Mouse (Mus musculus): Measurements from ENCODE around the gene Dcun1d1. TPM values are rescaled to one million over a fixed set of nuclear protein-coding genes. Genes with fewer than 3 reads are reported as not detected.
A peak's percentile ranks its signal among the peaks of the same experiment; 100 is the strongest.

Dcun1d1 gene
- polyA plus RNA-seq, 2 experiments, result 35.7 to 86.8 TPM

GRCm38 (mm10) chr3:35948197-35948596 is 11.0 kb upstream of the Dcun1d1 start:
- Histone ChIP-seq H3K27ac (replicated peaks; ENCODE audit: low read depth, low read length) (no peak overlapping the region), H3K27me3 (ENCODE audit: control insufficient read depth, insufficient read depth, low read length) (no peaks in the 10 kb centered on the region), H3K4me1 (ENCODE audit: control insufficient read depth, insufficient read depth, low read length) (0 out of 2 replicates have a peak, but pooled peaks cover 3% of the 10 kb centered on the region), H3K4me3 (replicated peaks; ENCODE audit: low read length) (no peak overlapping the region), H3K9ac (ENCODE audit: low read depth, low read length, severe bottlenecking) (no peak overlapping the region), H3K36me3 (ENCODE audit: control insufficient read depth, insufficient read depth, low read length) (no peaks in the 10 kb centered on the region), H3K9me3 (ENCODE audit: control insufficient read depth, low read length) (no peaks in the 10 kb centered on the region), H3K4me2 (replicated peaks; ENCODE audit: low read depth, low read length, severe bottlenecking) (no peak overlapping the region)
- ATAC-seq (ENCODE audit: low FRiP score, low read depth) (no peak), DNase-seq (ENCODE audit: low spot score) (no peak)
- TF ChIP-seq POLR2A (IDR thresholded peaks at IDR 0.05; ENCODE audit: borderline replicate concordance, extremely low read depth, insufficient read depth, insufficient read length), result no peak
- WGBS, result 87% methylated on average over 7 of the region's 7 CpGs

- TF ChIP-seq POLR2A (IDR thresholded peaks at IDR 0.05; ENCODE audit: borderline replicate concordance, extremely low read depth, insufficient read depth, insufficient read length), result no peak
- WGBS, result 92% methylated on average over 4 of the region's 4 CpGs
- ATAC-seq (ENCODE audit: low FRiP score, low read depth), result no peak
Measured at GRCm38 (mm10) chr3:35940520-35941135, 3.4 kb upstream of the Dcun1d1 start.

GRCm38 (mm10) chr3:35940047-35940446 is 2.8 kb upstream of the Dcun1d1 start:
- Histone ChIP-seq H3K4me1 (ENCODE audit: control insufficient read depth, insufficient read depth, low read length) (no peaks in the 10 kb centered on the region), H3K27me3 (ENCODE audit: control insufficient read depth, insufficient read depth, low read length) (no peaks in the 10 kb centered on the region), H3K9ac (ENCODE audit: low read depth, low read length, severe bottlenecking) (no peak overlapping the region), H3K27ac (replicated peaks; ENCODE audit: low read depth, low read length) (no peak overlapping the region), H3K4me3 (replicated peaks; ENCODE audit: low read length) (no peak overlapping the region), H3K9me3 (ENCODE audit: control insufficient read depth, low read length) (no peaks in the 10 kb centered on the region), H3K4me2 (replicated peaks; ENCODE audit: low read depth, low read length, severe bottlenecking) (no peak overlapping the region), H3K36me3 (ENCODE audit: control insufficient read depth, insufficient read depth, low read length) (peaks cover 7% of the 10 kb centered on the region; the same call in 1 of the 2 replicates)
- ATAC-seq (ENCODE audit: low FRiP score, low read depth) (no peak), DNase-seq (ENCODE audit: low spot score) (no peak)
- TF ChIP-seq POLR2A (IDR thresholded peaks at IDR 0.05; ENCODE audit: borderline replicate concordance, extremely low read depth, insufficient read depth, insufficient read length), result no peak
- WGBS, result 48% methylated on average over 2 of the region's 2 CpGs

More at GRCm38 (mm10) chr3:35940520-35941135, 3.4 kb upstream of the Dcun1d1 start:
- Histone ChIP-seq H3K4me2 (replicated peaks; ENCODE audit: low read depth, low read length, severe bottlenecking) (no peak overlapping the region), H3K9ac (ENCODE audit: low read depth, low read length, severe bottlenecking) (no peak overlapping the region), H3K4me1 (ENCODE audit: control insufficient read depth, insufficient read depth, low read length) (no peaks in the 10 kb centered on the region), H3K36me3 (ENCODE audit: control insufficient read depth, insufficient read depth, low read length) (peaks cover 6% of the 10 kb centered on the region; the same call in 1 of the 2 replicates), H3K9me3 (ENCODE audit: control insufficient read depth, low read length) (no peaks in the 10 kb centered on the region), H3K4me3 (replicated peaks; ENCODE audit: low read length) (no peak overlapping the region), H3K27ac (replicated peaks; ENCODE audit: low read depth, low read length) (no peak overlapping the region), H3K27me3 (ENCODE audit: control insufficient read depth, insufficient read depth, low read length) (no peaks in the 10 kb centered on the region)
- no peak for DNase-seq (ENCODE audit: low spot score)

GRCm38 (mm10) chr3:35933405-35933777 is 3.9 kb downstream of the Dcun1d1 start:
- Histone ChIP-seq H3K4me2 (replicated peaks; ENCODE audit: low read depth, low read length, severe bottlenecking) (peak overlapping the region; percentile 83), H3K27me3 (ENCODE audit: control insufficient read depth, insufficient read depth, low read length) (no peaks in the 10 kb centered on the region), H3K4me1 (ENCODE audit: control insufficient read depth, insufficient read depth, low read length) (peaks cover 10% of the 10 kb centered on the region), H3K9ac (ENCODE audit: low read depth, low read length, severe bottlenecking) (peak overlapping the region; percentile 99), H3K27ac (replicated peaks; ENCODE audit: low read depth, low read length) (peak overlapping the region; percentile 93), H3K4me3 (replicated peaks; ENCODE audit: low read length) (peak overlapping the region; percentile 83), H3K36me3 (ENCODE audit: control insufficient read depth, insufficient read depth, low read length) (peaks cover 10% of the 10 kb centered on the region; the same call in 1 of the 2 replicates), H3K9me3 (ENCODE audit: control insufficient read depth, low read length) (no peaks in the 10 kb centered on the region)
- DNase-seq (ENCODE audit: low spot score), result peak; percentile 64
- TF ChIP-seq POLR2A (IDR thresholded peaks at IDR 0.05; ENCODE audit: borderline replicate concordance, extremely low read depth, insufficient read depth, insufficient read length), result no peak
- ATAC-seq (ENCODE audit: low FRiP score, low read depth), result peak; percentile 42; the same call in 1 of the 2 replicates
- WGBS, result 0% methylated on average over 14 of the region's 14 CpGs

DNA sequence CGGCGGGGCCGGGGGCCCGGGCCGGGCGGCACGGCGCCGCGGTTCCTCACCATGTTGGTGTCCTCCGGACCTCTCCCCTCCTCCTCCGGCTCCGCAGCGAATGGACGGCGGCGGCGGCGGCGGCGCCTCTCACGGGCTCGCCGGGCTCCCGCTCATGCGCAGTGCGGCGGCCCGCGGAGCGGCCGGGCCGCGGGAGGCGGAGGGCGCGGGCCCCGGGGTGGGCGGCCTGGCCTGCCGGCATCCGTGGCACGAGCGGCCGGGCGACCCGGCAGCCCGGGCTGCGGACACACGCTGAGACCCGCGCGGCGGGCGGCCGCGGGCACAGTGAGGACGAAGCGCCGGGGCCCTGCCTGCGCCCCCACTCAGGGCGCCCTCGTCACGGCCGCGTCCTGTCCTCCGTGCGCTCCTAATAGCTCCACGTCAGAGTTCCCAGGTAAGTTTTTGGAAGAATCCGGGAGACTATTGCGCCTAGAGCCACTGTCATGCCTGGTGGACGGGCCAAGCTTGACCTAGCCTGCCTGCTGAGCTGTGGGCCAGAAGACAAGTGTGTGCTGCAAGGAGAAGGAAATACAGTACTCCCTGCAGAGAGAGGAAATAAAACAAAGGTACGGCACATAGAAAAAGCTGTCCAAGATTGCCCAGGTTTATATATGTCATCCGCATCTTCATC is 4.4 kb downstream of the Dcun1d1 start:
- ATAC-seq (ENCODE audit: low FRiP score, low read depth), result peak; percentile 92
- peak overlapping the region; percentile 83 for H3K4me2 ChIP-seq (replicated peaks; ENCODE audit: low read depth, low read length, severe bottlenecking)
- peak overlapping the region; percentile 83 for H3K4me3 ChIP-seq (replicated peaks; ENCODE audit: low read length)
- H3K9ac ChIP-seq (ENCODE audit: low read depth, low read length, severe bottlenecking), result peak overlapping the region; percentile 99
- peaks cover 10% of the 10 kb centered on the region for H3K4me1 ChIP-seq (ENCODE audit: control insufficient read depth, insufficient read depth, low read length)
- H3K36me3 ChIP-seq (ENCODE audit: control insufficient read depth, insufficient read depth, low read length), result peaks cover 9% of the 10 kb centered on the region; the same call in 1 of the 2 replicates
- H3K9me3 ChIP-seq (ENCODE audit: control insufficient read depth, low read length), result no peaks in the 10 kb centered on the region
- under 1% methylated on average over 62 of the region's 73 CpGs for WGBS
- no peak for TF ChIP-seq POLR2A (IDR thresholded peaks at IDR 0.05; ENCODE audit: borderline replicate concordance, extremely low read depth, insufficient read depth, insufficient read length)
- peak overlapping the region; percentile 93 for H3K27ac ChIP-seq (replicated peaks; ENCODE audit: low read depth, low read length)
- peak; percentile 71 for DNase-seq (ENCODE audit: low spot score)
- H3K27me3 ChIP-seq (ENCODE audit: control insufficient read depth, insufficient read depth, low read length), result no peaks in the 10 kb centered on the region

Measured in limb, embryonic 14.5 days (tissue).